Mouse (Mus musculus): ENCODE results near the gene Dvl1.

GRCm38 (mm10) chr4:155894311-155894881 lies 47.2 kb downstream of the Dvl1 start:
- TF ChIP-seq CTCF (IDR thresholded peaks at IDR 0.05; ENCODE audit: extremely low read depth, insufficient read length, insufficient replicate concordance, low read depth, low read length) (no peak), POLR2A (IDR thresholded peaks at IDR 0.05; ENCODE audit: low read depth, low read length) (no peak)

All from small intestine, adult 2 months (tissue).